Mouse (Mus musculus): Measurements from ENCODE around the gene Acsl6.
"Not testable (repeated sequence)": the region's sequence is repeated elsewhere in the genome, so short reads cannot be mapped to it uniquely, and the experiment has no call there.

Gene Acsl6

GRCm38 (mm10) chr11:54372553-54372952 lies 69.0 kb downstream of the Acsl6 start:
- no peak for DNase-seq (ENCODE audit: extremely low read depth, low read depth, low spot score)

- no peak for DNase-seq (ENCODE audit: extremely low read depth, low read depth, low spot score)
These were observed 86.8 kb downstream of the Acsl6 start for GRCm38 (mm10) chr11:54390386-54390785.

GRCm38 (mm10) chr11:54391326-54391725 lies 87.7 kb downstream of the Acsl6 start:
- DNase-seq (ENCODE audit: extremely low read depth, low read depth, low spot score), result no peak

GRCm38 (mm10) chr11:54396686-54397085 lies 93.1 kb downstream of the Acsl6 start:
- DNase-seq (ENCODE audit: extremely low read depth, low read depth, low spot score), result no peak

- DNase-seq (ENCODE audit: extremely low read depth, low read depth, low spot score), result no peak
These were observed 94.5 kb downstream of the Acsl6 start for GRCm38 (mm10) chr11:54398058-54398457.

- not testable (repeated sequence) for DNase-seq (ENCODE audit: extremely low read depth, low read depth, low spot score)
These were observed 97.2 kb downstream of the Acsl6 start for GRCm38 (mm10) chr11:54400803-54401202.

GRCm38 (mm10) chr11:54404885-54405284 lies 101.3 kb downstream of the Acsl6 start:
- DNase-seq (ENCODE audit: extremely low read depth, low read depth, low spot score), result no peak

GRCm38 (mm10) chr11:54406930-54407546 lies 103.4 kb downstream of the Acsl6 start:
- no peak for DNase-seq (ENCODE audit: extremely low read depth, low read depth, low spot score)

- DNase-seq (ENCODE audit: extremely low read depth, low read depth, low spot score), result no peak
These were observed 107.0 kb downstream of the Acsl6 start for GRCm38 (mm10) chr11:54410612-54411011.

- DNase-seq (ENCODE audit: extremely low read depth, low read depth, low spot score), result no peak
These were observed 109.4 kb downstream of the Acsl6 start for GRCm38 (mm10) chr11:54413017-54413416.

All from fat pad, adult 2 months (tissue).